Mouse (Mus musculus) kidney, postnatal 0 days (tissue): ENCODE results near the gene Slc9a8. TPM values are rescaled to one million over a fixed set of nuclear protein-coding genes. Genes with fewer than 3 reads are reported as not detected.
A peak's percentile ranks its signal among the peaks of the same experiment; 100 is the strongest.

Experiments
- ATAC-seq: fragments of 200-750 bp; cut with Nextera tagmentation; replicated peaks from 2 replicates; pipeline ENCODE4 v1.8.0; 2017; ENCODE audit warnings: low read depth, moderate number of reproducible peaks, moderate TSS enrichment, moderate library complexity; ENCODE audit not compliant: low FRiP score
- DNase-seq: peaks from one replicate; pipeline ENCODE4 v3.0.0-alpha.2; 2016; ENCODE audit warnings: low spot score
- H3K27ac ChIP-seq: fragments of 300-500 bp; sonication (generic); 2 replicates; pipeline ENCODE4 v1.5.1; 2014; ENCODE audit warnings: mild to moderate bottlenecking
- H3K27me3 ChIP-seq: fragments of 300-500 bp; sonication (generic); 2 replicates; pipeline ENCODE4 v1.6.1; 2014; ENCODE audit warnings: low read length, mixed read lengths; ENCODE audit not compliant: insufficient read depth
- H3K36me3 ChIP-seq: fragments of 300-500 bp; sonication (generic); 2 replicates; pipeline ENCODE4 v1.6.1; 2014; ENCODE audit warnings: low read length, mixed read lengths; ENCODE audit not compliant: insufficient read depth
- H3K4me1 ChIP-seq: fragments of 300-500 bp; sonication (generic); replicated peaks from 2 replicates; pipeline ENCODE4 v1.6.1; 2014; ENCODE audit warnings: antibody characterized with exemption, low read length, mixed read lengths; ENCODE audit not compliant: insufficient read depth
- H3K4me2 ChIP-seq: fragments of 300-500 bp; sonication (generic); 2 replicates; pipeline ENCODE4 v1.6.1; 2014; ENCODE audit warnings: mild to moderate bottlenecking, low read length, moderate library complexity, mixed read lengths
- H3K4me3 ChIP-seq: fragments of 300-500 bp; sonication (generic); replicated peaks from 2 replicates; pipeline ENCODE4 v1.5.1; 2014; ENCODE audit warnings: low read depth, low read length
- H3K9ac ChIP-seq: fragments of 300-500 bp; sonication (generic); 2 replicates; pipeline ENCODE4 v1.6.1; 2014; ENCODE audit warnings: low read depth, low read length
- H3K9me3 ChIP-seq: fragments of 300-500 bp; sonication (generic); replicated peaks from 2 replicates; pipeline ENCODE4 v1.6.1; 2016; ENCODE audit warnings: low read length, inconsistent platforms, mixed read lengths
- CTCF ChIP-seq: IDR thresholded peaks from 2 replicates; pipeline ENCODE4 v1.5.1; 2016; ENCODE audit warnings: antibody characterized with exemption, low read depth, mild to moderate bottlenecking, moderate library complexity
- WGBS: fragments of 180-500 bp; shearing (Covaris S2); extraction: QIAGEN DNeasy Blood & Tissue Kit; methylation state at CpG from one replicate; pipeline ENCODE4 v1.1.7; 2014; 5-methylcytosine and 5-hydroxymethylcytosine counted together
- polyA plus RNA-seq: library from polyadenylated mRNA; unstranded; fragments of >200 nt; fragmentation: Nextera tagmentation; extraction: Ambion mirVana; gene quantifications from 2 replicates; pipeline ENCODE4 v1.2.1, GENCODE M21; 2015

Gene Slc9a8
- polyA plus RNA-seq, 1 experiment from 2014 or later, result 14.2 TPM

DNA sequence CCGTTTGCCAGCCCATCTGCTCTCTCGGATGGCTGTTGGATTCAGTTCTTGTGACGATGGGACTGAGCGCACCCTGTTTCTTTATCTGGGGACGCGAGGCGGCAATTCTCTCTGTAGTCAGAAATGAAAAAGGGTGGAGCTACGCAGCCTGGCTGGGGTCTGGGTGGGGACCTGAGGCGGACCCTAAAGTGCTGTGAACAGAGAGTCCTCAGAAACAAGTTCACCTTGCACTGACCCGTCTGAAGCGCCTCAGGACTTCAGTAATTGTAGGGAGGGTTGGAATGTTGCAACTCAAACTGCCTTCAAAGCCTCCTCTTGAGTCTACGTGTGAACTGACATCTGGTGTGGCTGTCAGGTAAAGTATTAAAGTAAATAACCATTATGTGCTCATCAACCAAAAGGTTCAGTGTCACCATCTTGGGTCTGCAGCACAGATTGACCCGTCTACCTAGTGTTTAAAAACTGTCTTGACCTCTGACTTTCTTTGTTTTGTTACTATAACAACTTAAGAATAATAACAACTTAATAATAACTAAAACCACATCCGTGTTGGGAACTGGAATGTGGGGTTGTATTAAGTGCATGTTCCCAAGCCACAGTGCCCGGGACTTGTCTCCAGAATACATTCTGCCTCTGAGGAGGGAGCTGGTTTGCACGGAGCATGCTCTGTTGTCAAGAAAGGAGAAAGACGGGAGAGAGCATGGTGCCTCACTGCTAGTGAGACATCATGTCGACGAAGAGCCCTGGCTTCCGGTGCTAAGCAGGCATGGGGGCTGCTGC, 16.2 kb upstream of the Slc9a8 start:
- Histone ChIP-seq H3K9ac (no peak overlapping the region), H3K9me3 (no peaks in the 10 kb centered on the region), H3K4me3 (no peak overlapping the region), H3K27me3 (no peaks in the 10 kb centered on the region), H3K36me3 (no peaks in the 10 kb centered on the region), H3K4me2 (no peak overlapping the region), H3K27ac (no peak overlapping the region), H3K4me1 (no peaks in the 10 kb centered on the region)
- DNase-seq, result no peak
- 74% methylated on average over 20 of the region's 20 CpGs for WGBS
- TF ChIP-seq CTCF, result no peak
- ATAC-seq, result no peak

DNA sequence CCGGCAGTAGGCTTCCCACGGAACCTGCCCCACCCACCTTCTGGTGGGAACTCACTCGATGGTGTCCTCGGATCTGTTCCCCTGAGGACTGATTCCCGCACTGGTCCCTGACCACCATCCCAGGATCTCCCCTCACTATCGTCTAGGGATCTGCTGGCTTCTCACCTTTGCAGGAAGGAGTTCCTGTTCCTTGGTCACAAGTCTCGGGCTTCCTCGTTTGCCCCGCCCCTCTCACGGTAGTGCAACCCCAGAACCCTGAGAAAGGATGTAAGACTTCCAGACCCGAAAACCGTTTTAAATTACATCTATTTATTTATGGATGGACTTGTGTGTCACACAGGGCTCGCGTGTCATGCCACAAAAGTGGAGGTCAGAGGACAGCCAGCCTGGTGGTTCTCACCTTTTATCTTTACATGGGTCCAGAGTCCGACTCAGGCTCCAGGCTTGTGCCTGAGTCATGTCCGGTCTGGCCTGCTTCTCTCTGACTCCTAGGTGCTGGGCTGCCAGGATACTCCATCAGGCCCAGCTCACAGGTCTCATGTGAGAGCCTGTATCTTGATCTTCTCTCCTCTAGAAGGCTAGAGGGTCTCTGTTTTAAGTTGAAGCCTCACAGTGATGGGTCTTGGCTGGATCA, 14.1 kb upstream of the Slc9a8 start:
- no peaks in the 10 kb centered on the region for H3K27me3 ChIP-seq
- no peak for ATAC-seq
- H3K4me2 ChIP-seq, result no peak overlapping the region
- no peaks in the 10 kb centered on the region for H3K9me3 ChIP-seq
- DNase-seq, result no peak
- H3K4me3 ChIP-seq, result no peak overlapping the region
- H3K36me3 ChIP-seq, result no peaks in the 10 kb centered on the region
- no peak for TF ChIP-seq CTCF
- 92% methylated on average over 16 of the region's 16 CpGs for WGBS
- H3K9ac ChIP-seq, result no peak overlapping the region
- no peaks in the 10 kb centered on the region for H3K4me1 ChIP-seq
- no peak overlapping the region for H3K27ac ChIP-seq

DNA sequence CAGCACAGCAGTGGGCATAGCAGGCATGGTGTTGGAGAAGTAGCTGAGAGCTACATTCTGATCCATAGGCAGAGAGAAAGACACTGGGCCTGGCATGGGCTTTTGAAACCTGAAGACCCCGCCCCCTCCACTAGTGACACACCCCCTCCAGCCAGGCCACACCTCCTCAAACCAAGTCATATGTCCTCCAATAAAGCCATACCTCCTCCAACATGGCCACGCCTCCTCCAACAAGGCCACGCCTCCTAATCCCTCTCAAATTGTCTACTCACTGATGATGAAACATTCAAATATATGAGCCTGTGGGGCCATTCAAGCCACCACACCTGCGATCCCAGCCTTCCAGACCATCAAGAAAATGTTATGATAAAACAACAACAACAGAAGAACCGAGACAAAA, 7.1 kb upstream of the Slc9a8 start:
- TF ChIP-seq CTCF, result no peak
- Histone ChIP-seq H3K27ac (no peak overlapping the region), H3K4me3 (no peak overlapping the region), H3K9ac (no peak overlapping the region), H3K4me2 (no peak overlapping the region), H3K4me1 (no peaks in the 10 kb centered on the region), H3K9me3 (no peaks in the 10 kb centered on the region), H3K27me3 (no peaks in the 10 kb centered on the region), H3K36me3 (no peaks in the 10 kb centered on the region)
- DNase-seq (no peak), ATAC-seq (no peak)
- 86% methylated on average over 5 of the region's 5 CpGs for WGBS

DNA sequence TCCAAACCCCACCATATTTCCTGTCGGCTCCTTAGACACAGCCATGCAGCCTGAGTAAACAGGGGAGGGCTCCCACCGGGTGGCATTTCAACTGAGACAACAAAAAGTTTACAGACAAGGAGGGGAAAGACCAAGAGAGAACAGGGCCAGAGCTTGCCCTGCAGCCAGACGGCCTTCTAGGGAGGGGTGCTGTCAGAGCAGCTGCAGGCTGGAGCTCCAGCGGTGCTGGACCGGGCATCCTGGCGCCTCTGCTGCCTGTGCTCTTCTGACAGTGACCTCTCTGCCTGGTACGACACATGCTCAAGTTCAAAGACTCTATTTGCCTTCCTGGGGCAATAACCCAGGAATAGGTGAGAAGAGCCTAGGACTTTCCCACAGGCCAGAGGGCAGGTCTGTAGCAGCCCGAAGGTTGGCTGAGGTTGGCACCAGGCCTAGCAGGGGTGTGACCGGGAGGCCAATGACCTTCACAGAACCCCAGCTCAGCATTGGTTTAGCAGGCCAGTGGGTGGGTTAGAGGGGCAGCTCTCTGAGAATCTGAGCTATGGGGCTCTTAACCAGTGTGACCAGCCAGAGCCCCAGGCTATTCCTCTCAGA, 5.4 kb upstream of the Slc9a8 start:
- no peak for DNase-seq
- Histone ChIP-seq H3K4me3 (no peak overlapping the region), H3K27me3 (no peaks in the 10 kb centered on the region), H3K4me2 (no peak overlapping the region), H3K9me3 (no peaks in the 10 kb centered on the region), H3K36me3 (no peaks in the 10 kb centered on the region), H3K27ac (no peak overlapping the region), H3K4me1 (peaks cover 6% of the 10 kb centered on the region; the same call in 1 of the 2 replicates), H3K9ac (no peak overlapping the region)
- WGBS, result 67% methylated on average over 9 of the region's 9 CpGs
- TF ChIP-seq CTCF, result no peak
- peak; percentile 44 for ATAC-seq

DNA sequence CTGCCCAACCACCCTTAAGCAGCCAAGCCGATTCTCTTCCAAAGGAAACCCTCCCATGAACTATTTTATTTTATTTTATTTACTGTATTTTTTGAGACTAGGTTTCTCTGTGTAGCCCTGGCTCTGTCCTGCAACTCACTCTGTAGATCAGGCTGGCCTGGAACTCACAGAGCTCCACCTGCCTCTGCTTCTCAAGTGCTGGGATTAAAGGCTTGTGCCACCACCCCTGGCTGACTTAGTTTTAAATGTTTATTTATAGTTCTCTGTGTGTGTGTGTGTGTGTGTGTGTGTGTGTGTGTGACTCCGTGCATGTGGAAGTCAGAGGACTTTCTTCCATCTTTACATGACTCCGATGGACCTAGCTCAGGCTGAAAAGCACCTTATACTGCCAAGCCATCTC, 4.5 kb upstream of the Slc9a8 start:
- no peak overlapping the region for H3K4me3 ChIP-seq
- ATAC-seq, result no peak
- H3K27ac ChIP-seq, result no peak overlapping the region
- WGBS, result 80% methylated on average over 3 of the region's 3 CpGs
- no peak overlapping the region for H3K4me2 ChIP-seq
- TF ChIP-seq CTCF, result no peak
- DNase-seq, result no peak
- H3K27me3 ChIP-seq, result no peaks in the 10 kb centered on the region
- H3K36me3 ChIP-seq, result no peaks in the 10 kb centered on the region
- peaks cover 6% of the 10 kb centered on the region; the same call in 1 of the 2 replicates for H3K4me1 ChIP-seq
- H3K9ac ChIP-seq, result no peak overlapping the region
- H3K9me3 ChIP-seq, result no peaks in the 10 kb centered on the region

DNA sequence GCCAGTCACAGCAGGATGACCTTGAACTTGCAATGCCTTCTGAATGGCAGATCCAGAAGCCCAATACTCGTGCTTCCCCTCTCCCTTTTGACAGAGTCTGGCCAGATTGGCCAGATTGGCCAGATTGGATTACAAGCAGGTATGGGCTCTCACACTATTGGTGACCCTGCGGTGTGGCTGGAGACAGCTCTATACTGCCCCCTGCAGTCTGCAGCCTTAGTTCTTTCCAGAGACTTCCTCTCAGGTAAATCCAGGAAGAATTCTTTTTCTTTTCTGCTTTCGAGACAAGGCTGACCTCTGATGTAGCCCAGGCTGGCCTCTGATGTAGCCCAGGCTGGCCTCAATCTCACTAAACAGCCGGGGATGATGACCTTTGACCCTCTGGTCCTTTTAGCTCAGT, 3.8 kb upstream of the Slc9a8 start:
- DNase-seq, result peak; percentile 80
- Histone ChIP-seq H3K4me1 (peaks cover 10% of the 10 kb centered on the region; the same call in 1 of the 2 replicates), H3K4me2 (no peak overlapping the region), H3K27ac (no peak overlapping the region), H3K27me3 (no peaks in the 10 kb centered on the region), H3K36me3 (no peaks in the 10 kb centered on the region), H3K9me3 (no peaks in the 10 kb centered on the region), H3K4me3 (no peak overlapping the region), H3K9ac (no peak overlapping the region)
- 34% methylated on average over 4 of the region's 4 CpGs for WGBS
- TF ChIP-seq CTCF, result peak; percentile 77
- ATAC-seq, result no peak
